ENCODE assay signal across 8 mouse cellular contexts in the genomic region with DNA sequence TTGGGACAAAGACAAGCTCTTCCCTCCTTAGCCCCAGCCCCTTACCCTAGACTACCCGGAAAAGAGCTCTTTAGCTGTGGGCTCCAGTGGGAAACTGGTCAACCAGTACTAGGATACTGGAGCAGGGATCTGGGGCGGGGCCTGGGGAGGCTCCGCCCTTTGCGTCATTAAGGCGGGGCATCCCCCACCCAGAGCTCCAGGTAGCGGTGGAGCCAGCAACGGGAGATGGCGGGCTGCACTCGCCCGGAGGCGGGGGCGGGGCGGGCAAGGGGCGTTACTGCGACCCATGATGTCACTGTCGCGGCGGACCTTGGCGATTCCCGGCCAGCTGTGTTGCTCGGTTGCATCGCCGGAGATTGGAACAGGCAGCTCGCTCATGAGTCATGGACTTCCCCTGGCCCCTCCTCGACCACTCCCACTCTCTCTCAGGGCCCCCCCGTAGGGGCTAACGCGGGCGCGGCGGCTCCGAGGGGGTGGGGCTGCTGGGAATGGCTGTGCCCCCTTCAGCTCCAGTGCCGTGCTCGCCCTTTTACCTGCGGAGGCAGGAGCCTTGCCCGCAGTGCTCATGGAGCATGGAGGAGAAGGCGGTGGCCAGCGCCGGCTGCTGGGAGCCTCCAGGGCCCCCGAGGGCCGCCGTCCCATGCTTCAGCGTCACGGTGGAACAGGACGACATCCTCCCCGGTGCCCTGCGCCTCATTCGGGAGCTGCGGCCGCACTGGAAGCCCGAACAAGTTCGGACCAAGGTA. TPM values are rescaled to one million over a fixed set of nuclear protein-coding genes. Genes with fewer than 3 reads are reported as not detected.
DNase-seq lines count a peak whose midpoint lies in the region; ATAC-seq and TF ChIP-seq lines count a peak whose summit lies in the region.

TSS of gene Etnk2 (plus strand) at position 297 of the 746 bp plus-strand sequence.

- H3K4me3 ChIP-seq in embryonic fibroblast, embryonic 13.5 days (ENCODE audit: insufficient read depth, low read length) = peak within 1 kb of the TSS; percentile 42
- peak within 1 kb of the TSS; percentile 61 for H3K4me3 ChIP-seq in heart, embryonic 12.5 days
- peak within 1 kb of the TSS; percentile 50 for H3K4me3 ChIP-seq in kidney, postnatal 0 days (replicated peaks; ENCODE audit: low read depth, low read length)
- H3K4me3 ChIP-seq in liver, embryonic 12.5 days = peak within 1 kb of the TSS; percentile 58

- no peak for TF ChIP-seq CTCF in embryonic fibroblast, embryonic 13.5 days (IDR thresholded peaks at IDR 0.05; ENCODE audit: borderline replicate concordance, insufficient read depth, low read length)
- TF ChIP-seq CTCF in kidney, postnatal 0 days (IDR thresholded peaks at IDR 0.05; ENCODE audit: low read depth) = no peak

- TF ChIP-seq POLR2A in embryonic fibroblast, embryonic 13.5 days (IDR thresholded peaks at IDR 0.05; ENCODE audit: low read depth, low read length) = no peak

- H3K4me1 ChIP-seq in embryonic fibroblast, embryonic 13.5 days (ENCODE audit: control insufficient read depth, insufficient read depth, low read length) = no peaks in the 10 kb centered on the region
- peaks cover 40% of the 10 kb centered on the region for H3K4me1 ChIP-seq in heart, embryonic 12.5 days (replicated peaks)
- peaks cover 8% of the 10 kb centered on the region for H3K4me1 ChIP-seq in kidney, postnatal 0 days (replicated peaks; ENCODE audit: insufficient read depth, low read length)
- H3K4me1 ChIP-seq in liver, embryonic 12.5 days = peaks cover 25% of the 10 kb centered on the region

- peak; percentile 63 for DNase-seq in layer of hippocampus, adult 11-12 months (ENCODE audit: low spot score)
- no peak for DNase-seq in layer of hippocampus, adult 9-10 months (ENCODE audit: low spot score)
- DNase-seq in kidney, postnatal 0 days (ENCODE audit: low spot score) = peak; percentile 75
- DNase-seq in neural tube, embryonic 10.5 days (ENCODE audit: extremely low spot score, low spot score) = peak; percentile 87
- DNase-seq in testis, postnatal 10 days (ENCODE audit: low spot score) = peak; percentile 95

- peak within 1 kb of the TSS; percentile 88 for H3K4me2 ChIP-seq in heart, embryonic 12.5 days
- H3K4me2 ChIP-seq in kidney, postnatal 0 days (ENCODE audit: low read length) = peak within 1 kb of the TSS; percentile 84
- peak within 1 kb of the TSS; percentile 81 for H3K4me2 ChIP-seq in liver, embryonic 12.5 days

- WGBS in heart, embryonic 12.5 days = under 1% methylated on average over 52 of the region's 52 CpGs
- WGBS in kidney, postnatal 0 days = 1% methylated on average over 51 of the region's 52 CpGs
- WGBS in liver, embryonic 12.5 days (ENCODE audit: insufficient replicate concordance) = under 1% methylated on average over 49 of the region's 52 CpGs

- ATAC-seq in heart, embryonic 12.5 days (ENCODE audit: insufficient number of reproducible peaks, low FRiP score) = peak; percentile 73
- ATAC-seq in kidney, postnatal 0 days (replicated peaks; ENCODE audit: low FRiP score, low read depth) = peak; percentile 79
- ATAC-seq in liver, embryonic 12.5 days = peak; percentile 61

- H3K9ac ChIP-seq in heart, embryonic 12.5 days = peak within 1 kb of the TSS; percentile 68
- peak within 1 kb of the TSS; percentile 40 for H3K9ac ChIP-seq in kidney, postnatal 0 days (ENCODE audit: low read depth, low read length)
- H3K9ac ChIP-seq in liver, embryonic 12.5 days = peak within 1 kb of the TSS; percentile 32; the same call in 1 of the 2 replicates

- H3K36me3 ChIP-seq in heart, embryonic 12.5 days = no peaks in the 10 kb centered on the region
- H3K36me3 ChIP-seq in kidney, postnatal 0 days (ENCODE audit: insufficient read depth, low read length) = no peaks in the 10 kb centered on the region
- H3K36me3 ChIP-seq in liver, embryonic 12.5 days = no peaks in the 10 kb centered on the region

- peaks cover 43% of the 10 kb centered on the region for H3K27me3 ChIP-seq in heart, embryonic 12.5 days (replicated peaks)
- no peaks in the 10 kb centered on the region for H3K27me3 ChIP-seq in kidney, postnatal 0 days (ENCODE audit: insufficient read depth, low read length)
- H3K27me3 ChIP-seq in liver, embryonic 12.5 days (replicated peaks) = peaks cover 67% of the 10 kb centered on the region

- H3K27ac ChIP-seq in embryonic fibroblast, embryonic 13.5 days (ENCODE audit: insufficient read depth, low read length) = no peak within 1 kb of the TSS
- no peak within 1 kb of the TSS for H3K27ac ChIP-seq in heart, embryonic 12.5 days (ENCODE audit: poor library complexity, severe bottlenecking)
- H3K27ac ChIP-seq in kidney, postnatal 0 days = no peak within 1 kb of the TSS
- H3K27ac ChIP-seq in liver, embryonic 12.5 days = no peak within 1 kb of the TSS

- H3K9me3 ChIP-seq in heart, embryonic 12.5 days (replicated peaks) = no peaks in the 10 kb centered on the region
- H3K9me3 ChIP-seq in kidney, postnatal 0 days (replicated peaks; ENCODE audit: low read length) = no peaks in the 10 kb centered on the region
- H3K9me3 ChIP-seq in liver, embryonic 12.5 days (replicated peaks) = no peaks in the 10 kb centered on the region

RNA-seq across cellular contexts. Expression of gene Etnk2, which starts in this region (rescaled TPM):
- polyA plus RNA-seq in embryonic fibroblast, embryonic 13.5 days (2011; ENCODE audit: insufficient read length, low read depth, missing spikeins) = 0.25 TPM in 1 of 2 replicates, not detected in the other
- polyA plus RNA-seq in heart, embryonic 12.5 days (2016; fragmentation: Nextera tagmentation; extraction: Ambion mirVana) = 1.7 and 2.1 TPM in 2 replicates
- 4.4 and 5.1 TPM in 2 replicates for polyA plus RNA-seq in kidney, postnatal 0 days (2015; fragmentation: Nextera tagmentation; extraction: Ambion mirVana)
- 4.0 and 4.1 TPM in 2 replicates for polyA plus RNA-seq in liver, embryonic 12.5 days (2016; fragmentation: Nextera tagmentation; extraction: Ambion mirVana)
